Mouse (Mus musculus) heart, embryonic 12.5 days (tissue): Measurements from ENCODE around the gene Omg. TPM values are rescaled to one million over a fixed set of nuclear protein-coding genes. Genes with fewer than 3 reads are reported as not detected.

ENCODE experiments used
- ATAC-seq: fragments of 200-750 bp; cut with Nextera tagmentation; 2 replicates; pipeline ENCODE4 v1.8.0; 2017; ENCODE audit warnings: moderate TSS enrichment, moderate library complexity; ENCODE audit not compliant: insufficient number of reproducible peaks, low FRiP score
- H3K27ac ChIP-seq: fragments of 300-500 bp; sonication (generic); 2 replicates; pipeline ENCODE4 v1.5.1; 2016; ENCODE audit warnings: mild to moderate bottlenecking, moderate library complexity; ENCODE audit not compliant: poor library complexity, severe bottlenecking
- H3K27me3 ChIP-seq: fragments of 300-500 bp; sonication (generic); replicated peaks from 2 replicates; pipeline ENCODE4 v1.6.1; 2016; ENCODE audit warnings: mild to moderate bottlenecking, moderate library complexity
- H3K36me3 ChIP-seq: fragments of 300-500 bp; sonication (generic); 2 replicates; pipeline ENCODE4 v1.6.1; 2016; ENCODE audit warnings: mild to moderate bottlenecking, moderate library complexity
- H3K4me1 ChIP-seq: fragments of 300-500 bp; sonication (generic); replicated peaks from 2 replicates; pipeline ENCODE4 v1.6.1; 2016; ENCODE audit warnings: mild to moderate bottlenecking
- H3K4me2 ChIP-seq: fragments of 300-500 bp; sonication (generic); 2 replicates; pipeline ENCODE4 v1.6.1; 2016; ENCODE audit warnings: mild to moderate bottlenecking, moderate library complexity
- H3K4me3 ChIP-seq: fragments of 300-500 bp; sonication (generic); 2 replicates; pipeline ENCODE4 v1.5.1; 2016; ENCODE audit warnings: mild to moderate bottlenecking
- H3K9ac ChIP-seq: fragments of 300-500 bp; sonication (generic); 2 replicates; pipeline ENCODE4 v1.6.1; 2016; ENCODE audit warnings: mild to moderate bottlenecking, moderate library complexity
- H3K9me3 ChIP-seq: fragments of 300-500 bp; sonication (generic); replicated peaks from 2 replicates; pipeline ENCODE4 v1.6.1; 2016; ENCODE audit warnings: mild to moderate bottlenecking, moderate library complexity
- WGBS: fragments of 180-500 bp; shearing (Covaris S2); methylation state at CpG from one replicate; pipeline ENCODE4 v1.1.7; 2016; 5-methylcytosine and 5-hydroxymethylcytosine counted together
- polyA plus RNA-seq: library from polyadenylated mRNA; unstranded; fragments of >200 nt; fragmentation: Nextera tagmentation; extraction: Ambion mirVana; gene quantifications from 2 replicates; pipeline ENCODE4 v1.2.1, GENCODE M21; 2016

The Omg gene
- polyA plus RNA-seq, 1 experiment from 2014 or later = 0.08 TPM

- H3K4me2 ChIP-seq = no peak overlapping the region
- no peak for ATAC-seq
- 95% methylated on average over 2 of the region's 2 CpGs for WGBS
- no peak overlapping the region for H3K4me3 ChIP-seq
- H3K27me3 ChIP-seq = no peaks in the 10 kb centered on the region
- no peak overlapping the region for H3K9ac ChIP-seq
- H3K36me3 ChIP-seq = 0 out of 2 replicates have a peak, but pooled peaks cover 6% of the 10 kb centered on the region
- H3K27ac ChIP-seq = no peak overlapping the region
- H3K9me3 ChIP-seq = no peaks in the 10 kb centered on the region
- H3K4me1 ChIP-seq = no peaks in the 10 kb centered on the region
Observed at GRCm38 (mm10) chr11:79515798-79516197, 11.9 kb upstream of the Omg start.

- Histone ChIP-seq H3K27me3 (no peaks in the 10 kb centered on the region), H3K4me1 (no peaks in the 10 kb centered on the region), H3K4me2 (no peak overlapping the region), H3K27ac (no peak overlapping the region), H3K36me3 (0 out of 2 replicates have a peak, but pooled peaks cover 6% of the 10 kb centered on the region), H3K9me3 (no peaks in the 10 kb centered on the region), H3K4me3 (no peak overlapping the region), H3K9ac (no peak overlapping the region)
- 74% methylated on average over 6 of the region's 6 CpGs for WGBS
- ATAC-seq = no peak
Observed at GRCm38 (mm10) chr11:79515331-79515730, 11.4 kb upstream of the Omg start.

GRCm38 (mm10) chr11:79511970-79512369 is 8.1 kb upstream of the Omg start:
- WGBS = 93% methylated on average over 3 of the region's 3 CpGs

GRCm38 (mm10) chr11:79504506-79504905 is 622 bp upstream of the Omg start:
- Histone ChIP-seq H3K4me3 (no peak overlapping the region), H3K27me3 (no peaks in the 10 kb centered on the region), H3K27ac (no peak overlapping the region), H3K4me2 (no peak overlapping the region), H3K36me3 (no peaks in the 10 kb centered on the region), H3K9me3 (no peaks in the 10 kb centered on the region), H3K9ac (no peak overlapping the region), H3K4me1 (no peaks in the 10 kb centered on the region)
- no peak for ATAC-seq
- WGBS = 85% methylated on average over 7 of the region's 7 CpGs

More at GRCm38 (mm10) chr11:79511970-79512369, 8.1 kb upstream of the Omg start:
- Histone ChIP-seq H3K9ac (no peak overlapping the region), H3K4me3 (no peak overlapping the region), H3K4me1 (no peaks in the 10 kb centered on the region), H3K36me3 (0 out of 2 replicates have a peak, but pooled peaks cover 6% of the 10 kb centered on the region), H3K4me2 (no peak overlapping the region), H3K9me3 (no peaks in the 10 kb centered on the region), H3K27me3 (no peaks in the 10 kb centered on the region), H3K27ac (no peak overlapping the region)
- ATAC-seq = no peak

- Histone ChIP-seq H3K4me2 (no peak overlapping the region), H3K27ac (no peak overlapping the region), H3K27me3 (no peaks in the 10 kb centered on the region), H3K4me3 (no peak overlapping the region), H3K9ac (no peak overlapping the region), H3K9me3 (no peaks in the 10 kb centered on the region), H3K4me1 (no peaks in the 10 kb centered on the region), H3K36me3 (no peaks in the 10 kb centered on the region)
- WGBS = 68% methylated on average over 2 of the region's 2 CpGs
- no peak for ATAC-seq
Observed at GRCm38 (mm10) chr11:79502917-79503316, 967 bp downstream of the Omg start.

GRCm38 (mm10) chr11:79494976-79495800 is 8.7 kb downstream of the Omg start:
- Histone ChIP-seq H3K36me3 (peaks cover 10% of the 10 kb centered on the region), H3K4me3 (no peak overlapping the region), H3K9ac (no peak overlapping the region), H3K4me2 (no peak overlapping the region), H3K27me3 (no peaks in the 10 kb centered on the region), H3K27ac (no peak overlapping the region), H3K4me1 (0 out of 2 replicates have a peak, but pooled peaks cover 9% of the 10 kb centered on the region), H3K9me3 (no peaks in the 10 kb centered on the region)
- no peak for ATAC-seq
- WGBS = 68% methylated on average over 10 of the region's 10 CpGs

- no peak overlapping the region for H3K4me2 ChIP-seq
- no peak overlapping the region for H3K27ac ChIP-seq
- no peaks in the 10 kb centered on the region for H3K4me1 ChIP-seq
- no peak overlapping the region for H3K9ac ChIP-seq
- ATAC-seq = no peak
- no peaks in the 10 kb centered on the region for H3K27me3 ChIP-seq
- no peaks in the 10 kb centered on the region for H3K9me3 ChIP-seq
- H3K4me3 ChIP-seq = no peak overlapping the region
- H3K36me3 ChIP-seq = peaks cover 26% of the 10 kb centered on the region
Observed at GRCm38 (mm10) chr11:79484721-79485120, 19.2 kb downstream of the Omg start.

GRCm38 (mm10) chr11:79483876-79484528 is 19.9 kb downstream of the Omg start:
- WGBS = 80% methylated on average over 7 of the region's 7 CpGs
- H3K4me3 ChIP-seq = no peak overlapping the region
- no peak overlapping the region for H3K9ac ChIP-seq
- no peak overlapping the region for H3K27ac ChIP-seq
- H3K4me1 ChIP-seq = no peaks in the 10 kb centered on the region
- H3K4me2 ChIP-seq = no peak overlapping the region
- H3K27me3 ChIP-seq = no peaks in the 10 kb centered on the region
- no peaks in the 10 kb centered on the region for H3K9me3 ChIP-seq
- peaks cover 27% of the 10 kb centered on the region for H3K36me3 ChIP-seq
- ATAC-seq = no peak

- H3K9me3 ChIP-seq = no peaks in the 10 kb centered on the region
- 91% methylated on average over 6 of the region's 6 CpGs for WGBS
- H3K4me3 ChIP-seq = no peak overlapping the region
- no peaks in the 10 kb centered on the region for H3K27me3 ChIP-seq
- H3K4me2 ChIP-seq = no peak overlapping the region
- H3K27ac ChIP-seq = no peak overlapping the region
- H3K4me1 ChIP-seq = no peaks in the 10 kb centered on the region
- ATAC-seq = no peak
- H3K9ac ChIP-seq = no peak overlapping the region
- peaks cover 26% of the 10 kb centered on the region for H3K36me3 ChIP-seq
Observed at GRCm38 (mm10) chr11:79483392-79483791, 20.5 kb downstream of the Omg start.

- no peaks in the 10 kb centered on the region for H3K9me3 ChIP-seq
- no peak overlapping the region for H3K27ac ChIP-seq
- H3K27me3 ChIP-seq = no peaks in the 10 kb centered on the region
- ATAC-seq = no peak
- no peak overlapping the region for H3K9ac ChIP-seq
- peaks cover 44% of the 10 kb centered on the region for H3K36me3 ChIP-seq
- no peak overlapping the region for H3K4me2 ChIP-seq
- 0 out of 2 replicates have a peak, but pooled peaks cover 7% of the 10 kb centered on the region for H3K4me1 ChIP-seq
- no peak overlapping the region for H3K4me3 ChIP-seq
- 81% methylated on average over 1 of the region's 1 CpGs for WGBS
Observed at GRCm38 (mm10) chr11:79468097-79468496, 35.8 kb downstream of the Omg start.

- Histone ChIP-seq H3K4me3 (no peak overlapping the region), H3K36me3 (peaks cover 40% of the 10 kb centered on the region), H3K27me3 (no peaks in the 10 kb centered on the region), H3K9me3 (no peaks in the 10 kb centered on the region), H3K27ac (no peak overlapping the region), H3K4me1 (0 out of 2 replicates have a peak, but pooled peaks cover 5% of the 10 kb centered on the region), H3K4me2 (no peak overlapping the region), H3K9ac (no peak overlapping the region)
- no peak for ATAC-seq
- whole genome bisulfite sequencing = 93% methylated on average over 3 of the region's 3 CpGs
Observed at GRCm38 (mm10) chr11:79460756-79461450, 43.0 kb downstream of the Omg start.
